Mouse (Mus musculus) bone marrow, adult 2 months (tissue): ENCODE measurements around the gene Cxcl9. TPM values are rescaled to one million over a fixed set of nuclear protein-coding genes. Genes with fewer than 3 reads are reported as not detected.

Experiments
- H3K27ac ChIP-seq: fragments of 200-500 bp; 2 replicates; pipeline ENCODE4 v1.5.1; 2012; ENCODE audit warnings: low read depth, mild to moderate bottlenecking, control low read depth, inconsistent platforms, low read length; ENCODE audit not compliant: control insufficient read depth, poor library complexity, insufficient read depth
- H3K4me1 ChIP-seq: fragments of 200-500 bp; 2 replicates; pipeline ENCODE4 v1.6.1; 2011; ENCODE audit warnings: low read length; ENCODE audit not compliant: control insufficient read depth, insufficient read depth
- H3K4me3 ChIP-seq: fragments of 200-500 bp; replicated peaks from 2 replicates; pipeline ENCODE3; 2011; ENCODE audit warnings: mild to moderate bottlenecking, low read depth, low read length, control low read depth; ENCODE audit not compliant: control insufficient read depth
- CTCF ChIP-seq: fragments of 200-500 bp; IDR thresholded peaks from 2 replicates; pipeline ENCODE4 v1.5.1; 2011; ENCODE audit warnings: low read length, control low read depth; ENCODE audit not compliant: control insufficient read depth, insufficient read depth
- POLR2A ChIP-seq: fragments of 200-500 bp; IDR thresholded peaks from 2 replicates; pipeline ENCODE4 v1.6.1; 2011; ENCODE audit warnings: low read depth, mild to moderate bottlenecking, control low read depth, low read length, borderline replicate concordance; ENCODE audit not compliant: control insufficient read depth
- WGBS: fragments of 180-500 bp; shearing (Covaris S2); methylation state at CpG from one replicate; pipeline ENCODE4 v1.1.7; 2018; 5-methylcytosine and 5-hydroxymethylcytosine counted together
- polyA plus RNA-seq: library from polyadenylated mRNA; stranded (reverse); fragments of >200 nt; gene quantifications from 2 replicates; pipeline ENCODE4 v1.2.4, GENCODE M21; 2011; ENCODE audit warnings: low replicate concordance; ENCODE audit not compliant: missing spikeins, insufficient read depth, insufficient read length

Cxcl9 gene
- polyA plus RNA-seq, result 1.3 and 1.7 TPM in 2 replicates

GRCm38 (mm10) chr5:92327929-92328328 is at the start of gene Cxcl9:
Gene Cxcl9 (minus strand): TSS chr5:92328079.
- WGBS, result 64% methylated on average over 7 of the region's 7 CpGs

GRCm38 (mm10) chr5:92376795-92377405 is 49.0 kb upstream of the Cxcl9 start:
- no peak overlapping the region for H3K4me3 ChIP-seq
- no peak overlapping the region for H3K27ac ChIP-seq
- peaks cover 4% of the 10 kb centered on the region; the same call in 1 of the 2 replicates for H3K4me1 ChIP-seq
- 84% methylated on average over 13 of the region's 13 CpGs for WGBS
- TF ChIP-seq POLR2A (no peak), CTCF (no peak)

More at GRCm38 (mm10) chr5:92327929-92328328, at the start of gene Cxcl9:
- Histone ChIP-seq H3K27ac (no peak within 1 kb of the TSS), H3K4me3 (no peak within 1 kb of the TSS), H3K4me1 (peaks cover 1% of the 10 kb centered on the region)
- TF ChIP-seq CTCF, result no peak
- no peak for TF ChIP-seq POLR2A

GRCm38 (mm10) chr5:92375368-92375767 is 47.5 kb upstream of the Cxcl9 start:
- 6% methylated on average over 17 of the region's 17 CpGs for WGBS
- Histone ChIP-seq H3K4me1 (peaks cover 4% of the 10 kb centered on the region; the same call in 1 of the 2 replicates), H3K27ac (peak overlapping the region; percentile 83), H3K4me3 (peak overlapping the region; percentile 64)
- 0 out of 2 replicates have a peak, but pooled peaks have one; percentile 56 for TF ChIP-seq POLR2A
- TF ChIP-seq CTCF, result no peak

- WGBS, result 5% methylated on average over 6 of the region's 6 CpGs
- Histone ChIP-seq H3K4me3 (peak overlapping the region; percentile 32), H3K4me1 (peaks cover 4% of the 10 kb centered on the region; the same call in 1 of the 2 replicates), H3K27ac (peak overlapping the region; percentile 83)
- TF ChIP-seq CTCF (no peak), POLR2A (no peak)
These were observed 46.9 kb upstream of the Cxcl9 start for GRCm38 (mm10) chr5:92374721-92375142.

GRCm38 (mm10) chr5:92372605-92373004 is 44.7 kb upstream of the Cxcl9 start:
- H3K27ac ChIP-seq, result no peak overlapping the region
- WGBS, result 14% methylated on average over 2 of the region's 2 CpGs
- peaks cover 7% of the 10 kb centered on the region; the same call in 1 of the 2 replicates for H3K4me1 ChIP-seq
- no peak overlapping the region for H3K4me3 ChIP-seq
- TF ChIP-seq POLR2A (no peak), CTCF (no peak)

- H3K4me1 ChIP-seq, result peaks cover 8% of the 10 kb centered on the region
- no peak overlapping the region for H3K27ac ChIP-seq
- TF ChIP-seq CTCF (no peak), POLR2A (no peak)
- 76% methylated on average over 14 of the region's 14 CpGs for WGBS
- H3K4me3 ChIP-seq, result no peak overlapping the region
These were observed 43.6 kb upstream of the Cxcl9 start for GRCm38 (mm10) chr5:92371361-92371976.

- WGBS, result 75% methylated on average over 6 of the region's 6 CpGs
- no peak for TF ChIP-seq CTCF
- no peak for TF ChIP-seq POLR2A
- Histone ChIP-seq H3K4me1 (peaks cover 7% of the 10 kb centered on the region), H3K27ac (no peak overlapping the region), H3K4me3 (no peak overlapping the region)
These were observed 43.0 kb upstream of the Cxcl9 start for GRCm38 (mm10) chr5:92370891-92371290.

GRCm38 (mm10) chr5:92370392-92370791 is 42.5 kb upstream of the Cxcl9 start:
- no peak for TF ChIP-seq POLR2A
- TF ChIP-seq CTCF, result no peak
- Histone ChIP-seq H3K27ac (no peak overlapping the region), H3K4me3 (no peak overlapping the region), H3K4me1 (peaks cover 5% of the 10 kb centered on the region)
- 28% methylated on average over 6 of the region's 6 CpGs for WGBS
